Mouse (Mus musculus): ENCODE measurements around the gene Nxn. TPM values are rescaled to one million over a fixed set of nuclear protein-coding genes. Genes with fewer than 3 reads are reported as not detected.

Nxn gene
- total and polyA plus RNA-seq, 3 experiments, result 52.8 to 54.3 (median 53.0) TPM

DNA sequence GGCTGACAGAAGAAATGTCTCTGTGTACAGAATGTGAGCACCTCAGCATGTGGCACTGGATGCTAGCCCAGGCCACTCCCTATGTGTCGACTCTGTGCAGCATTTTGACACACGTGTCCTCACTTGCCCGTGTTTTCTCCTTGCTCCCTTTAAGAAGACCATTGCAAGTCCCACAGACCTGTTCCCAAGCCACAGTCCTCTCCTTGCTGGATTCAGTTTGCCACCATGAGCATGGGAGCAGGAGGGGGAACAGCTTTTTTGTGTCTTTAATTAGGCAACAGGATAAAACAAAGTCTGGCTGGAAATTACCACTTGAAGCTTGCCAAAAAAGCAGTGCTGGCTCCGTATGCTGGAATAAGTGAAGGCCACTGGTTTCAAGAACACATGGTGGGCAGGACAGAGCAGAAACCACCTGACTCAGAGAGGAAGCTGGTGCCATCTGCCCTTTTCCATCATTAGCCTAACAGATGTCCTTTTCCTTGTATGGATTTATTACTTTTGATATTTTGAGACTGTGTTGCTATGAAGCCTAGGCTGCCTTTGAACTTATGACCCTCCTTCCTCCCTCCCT is 143.4 kb downstream of the Nxn start:
- no peaks in the 10 kb centered on the region for H3K4me1 ChIP-seq (ENCODE audit: control insufficient read depth in 1 of 2, insufficient read depth in 2 of 2, low read length in 2 of 2)
- H3K4me3 ChIP-seq (ENCODE audit: control insufficient read depth in 1 of 2, insufficient read depth in 1 of 2, low read depth in 2 of 2, low read length in 2 of 2), result no peak overlapping the region
- H3K9ac ChIP-seq (ENCODE audit: control insufficient read depth, low read depth, low read length, poor library complexity, severe bottlenecking), result no peak overlapping the region
- no peaks in the 10 kb centered on the region for H3K27me3 ChIP-seq (ENCODE audit: control insufficient read depth in 1 of 2, insufficient read depth in 2 of 2, low read length in 2 of 2)
- H3K27ac ChIP-seq (ENCODE audit: control insufficient read depth, low read depth, low read length), result no peak overlapping the region
- H3K9me3 ChIP-seq (replicated peaks; ENCODE audit: insufficient read depth, low read length), result no peaks in the 10 kb centered on the region
- TF ChIP-seq USF1 (IDR thresholded peaks at IDR 0.05; ENCODE audit: low read depth, low read length) (no peak), CHD1 (IDR thresholded peaks at IDR 0.05; ENCODE audit: low read depth, low read length) (no peak), ETS1 (IDR thresholded peaks at IDR 0.05; ENCODE audit: low read depth, low read length) (no peak), MEF2A (IDR thresholded peaks at IDR 0.05; ENCODE audit: extremely low read depth, insufficient replicate concordance, low read depth, low read length, poor library complexity, severe bottlenecking) (no peak), BHLHE40 (IDR thresholded peaks at IDR 0.05; ENCODE audit: borderline replicate concordance, low read depth, low read length) (no peak), ZC3H11A (IDR thresholded peaks at IDR 0.05; ENCODE audit: low read depth, low read length) (no peak), POLR2AphosphoS5 (IDR thresholded peaks at IDR 0.05; ENCODE audit: borderline replicate concordance, low read depth, low read length) (no peak), SMC3 (IDR thresholded peaks at IDR 0.05; ENCODE audit: low read depth, low read length) (no peak), TCF12 (IDR thresholded peaks at IDR 0.05; ENCODE audit: low read depth, low read length) (no peak), RCOR1 (IDR thresholded peaks at IDR 0.05; ENCODE audit: low read depth, low read length) (no peak)
- no peak for DNase-seq (ENCODE audit: low read depth, low spot score)
- H3K79me2 ChIP-seq (ENCODE audit: control insufficient read depth, insufficient read depth, low read length, poor library complexity), result no peaks in the 10 kb centered on the region
- no peaks in the 10 kb centered on the region; a peak in 1 of 4 replicates for H3K36me3 ChIP-seq (ENCODE audit: control insufficient read depth in 1 of 2, insufficient read depth in 2 of 2, low read length in 2 of 2)

DNA sequence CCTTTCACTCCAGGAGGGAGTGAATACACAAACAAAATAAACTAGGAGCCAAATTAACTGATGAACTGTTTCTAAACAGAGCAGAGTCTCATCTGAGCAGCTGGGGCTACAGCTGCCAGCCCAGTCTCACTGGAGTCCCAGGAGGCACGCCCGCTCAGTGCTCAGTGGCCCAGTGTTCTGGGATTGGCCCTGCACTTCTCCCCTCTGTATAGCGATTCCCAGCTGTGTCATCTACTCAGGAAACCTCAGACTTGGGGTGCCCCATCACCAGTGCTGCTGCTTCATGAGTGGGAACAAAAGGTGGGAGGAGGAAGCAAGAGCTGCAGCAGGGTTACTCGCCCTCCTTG is 145.0 kb downstream of the Nxn start:
- no peak for DNase-seq (ENCODE audit: low read depth, low spot score)
- Histone ChIP-seq H3K9ac (ENCODE audit: control insufficient read depth, low read depth, low read length, poor library complexity, severe bottlenecking) (no peak overlapping the region), H3K4me1 (ENCODE audit: control insufficient read depth in 1 of 2, insufficient read depth in 2 of 2, low read length in 2 of 2) (no peaks in the 10 kb centered on the region), H3K4me3 (ENCODE audit: control insufficient read depth in 1 of 2, insufficient read depth in 1 of 2, low read depth in 2 of 2, low read length in 2 of 2) (no peak overlapping the region), H3K27ac (ENCODE audit: control insufficient read depth, low read depth, low read length) (no peak overlapping the region), H3K9me3 (replicated peaks; ENCODE audit: insufficient read depth, low read length) (no peaks in the 10 kb centered on the region), H3K27me3 (ENCODE audit: control insufficient read depth in 1 of 2, insufficient read depth in 2 of 2, low read length in 2 of 2) (no peaks in the 10 kb centered on the region), H3K79me2 (ENCODE audit: control insufficient read depth, insufficient read depth, low read length, poor library complexity) (no peaks in the 10 kb centered on the region), H3K36me3 (ENCODE audit: control insufficient read depth in 1 of 2, insufficient read depth in 2 of 2, low read length in 2 of 2) (no peaks in the 10 kb centered on the region; a peak in 1 of 4 replicates)
- no peak for TF ChIP-seq ETS1 (IDR thresholded peaks at IDR 0.05; ENCODE audit: low read depth, low read length)
- no peak for TF ChIP-seq POLR2AphosphoS5 (IDR thresholded peaks at IDR 0.05; ENCODE audit: borderline replicate concordance, low read depth, low read length)
- TF ChIP-seq MAX (IDR thresholded peaks at IDR 0.05; ENCODE audit: low read length), result no peak
- TF ChIP-seq POLR2AphosphoS2 (IDR thresholded peaks at IDR 0.05; ENCODE audit: low read length), result 0 out of 2 replicates have a peak, but pooled peaks have one; percentile 47

DNA sequence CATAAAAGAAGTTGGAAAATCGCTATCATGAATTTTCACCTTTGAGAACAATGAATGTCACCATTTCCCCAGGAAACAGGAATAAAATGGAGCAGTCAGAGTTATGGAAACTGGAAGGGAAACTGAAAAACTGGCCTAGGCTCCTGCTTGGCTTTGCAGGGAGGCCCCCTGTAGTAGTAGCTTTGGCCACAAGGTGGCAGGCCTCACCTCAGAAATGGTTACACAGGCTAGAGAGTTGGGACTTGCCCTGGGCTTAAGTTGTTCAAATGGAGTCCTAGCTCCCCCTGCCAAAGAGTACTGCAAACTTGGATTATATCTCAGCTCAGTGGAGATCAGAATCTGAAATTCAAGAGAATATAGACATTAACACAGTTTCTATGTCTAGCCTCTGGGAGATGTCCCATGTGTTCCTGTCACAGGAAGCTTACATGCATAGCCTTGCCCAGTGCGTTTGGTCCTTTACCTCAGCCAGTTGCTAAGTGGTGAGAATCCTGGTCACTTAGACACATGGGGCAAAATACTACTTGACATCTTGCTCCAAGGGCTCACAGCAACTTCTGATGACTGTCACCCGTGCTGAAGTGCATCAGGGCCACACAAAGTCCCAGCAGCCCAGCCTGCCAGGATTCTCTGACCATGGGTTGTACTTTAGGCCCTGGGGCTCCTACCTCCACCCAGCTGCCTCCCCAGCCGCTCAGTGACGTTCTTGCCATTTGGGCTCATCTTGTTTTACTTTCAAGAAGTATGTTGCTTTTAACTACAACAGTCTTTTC is 145.6 kb downstream of the Nxn start:
- Histone ChIP-seq H3K79me2 (ENCODE audit: control insufficient read depth, insufficient read depth, low read length, poor library complexity) (no peaks in the 10 kb centered on the region), H3K9ac (ENCODE audit: control insufficient read depth, low read depth, low read length, poor library complexity, severe bottlenecking) (no peak overlapping the region), H3K4me3 (ENCODE audit: control insufficient read depth in 1 of 2, insufficient read depth in 1 of 2, low read depth in 2 of 2, low read length in 2 of 2) (no peak overlapping the region), H3K9me3 (replicated peaks; ENCODE audit: insufficient read depth, low read length) (no peaks in the 10 kb centered on the region), H3K4me1 (ENCODE audit: control insufficient read depth in 1 of 2, insufficient read depth in 2 of 2, low read length in 2 of 2) (no peaks in the 10 kb centered on the region), H3K27me3 (ENCODE audit: control insufficient read depth in 1 of 2, insufficient read depth in 2 of 2, low read length in 2 of 2) (no peaks in the 10 kb centered on the region), H3K36me3 (ENCODE audit: control insufficient read depth in 1 of 2, insufficient read depth in 2 of 2, low read length in 2 of 2) (no peaks in the 10 kb centered on the region; a peak in 2 of 4 replicates), H3K27ac (ENCODE audit: control insufficient read depth, low read depth, low read length) (no peak overlapping the region)
- peak; percentile 84 for DNase-seq (ENCODE audit: low read depth, low spot score)
- TF ChIP-seq SMC3 (IDR thresholded peaks at IDR 0.05; ENCODE audit: low read depth, low read length) (peak; percentile 95), RCOR1 (IDR thresholded peaks at IDR 0.05; ENCODE audit: low read depth, low read length) (0 out of 2 replicates have a peak, but pooled peaks have one; percentile 1), MAZ (IDR thresholded peaks at IDR 0.05; ENCODE audit: low read depth, low read length) (peak; percentile 38; the same call in 1 of the 2 replicates), ZC3H11A (IDR thresholded peaks at IDR 0.05; ENCODE audit: low read depth, low read length) (peak; percentile 90), NELFE (IDR thresholded peaks at IDR 0.05; ENCODE audit: low read depth, low read length) (no peak), SIN3A (IDR thresholded peaks at IDR 0.05; ENCODE audit: low read length) (peak; percentile 39; the same call in 1 of the 2 replicates), NRF1 (IDR thresholded peaks at IDR 0.05; ENCODE audit: insufficient read depth, low read depth, low read length, poor library complexity, severe bottlenecking) (no peak), CHD2 (IDR thresholded peaks at IDR 0.05; ENCODE audit: low read length) (no peak), TBP (IDR thresholded peaks at IDR 0.05; ENCODE audit: low read depth, low read length) (no peak), RAD21 (IDR thresholded peaks at IDR 0.05; ENCODE audit: low read depth, low read length) (peak; percentile 89), CTCF (IDR thresholded peaks at IDR 0.05 in 2 of 3, conservative IDR thresholded peaks at IDR 0.05 in 1 of 3; ENCODE audit: control insufficient read depth in 1 of 3, insufficient read depth in 1 of 3, low read depth in 2 of 3, low read length in 3 of 3, poor library complexity in 1 of 3, severe bottlenecking in 1 of 3) (peak; percentile 84 to 90 (median 88)), GABPA (IDR thresholded peaks at IDR 0.05; ENCODE audit: low read depth, low read length) (no peak)
